Mouse (Mus musculus) embryo, embryonic 11 days (tissue): ENCODE results near the gene Prpf8.
A peak's percentile ranks its signal among the peaks of the same experiment; 100 is the strongest.

Source experiments
- DNase-seq: peaks from one replicate; pipeline ENCODE4 v3.0.0-alpha.2; 2015

Prpf8 gene

DNA sequence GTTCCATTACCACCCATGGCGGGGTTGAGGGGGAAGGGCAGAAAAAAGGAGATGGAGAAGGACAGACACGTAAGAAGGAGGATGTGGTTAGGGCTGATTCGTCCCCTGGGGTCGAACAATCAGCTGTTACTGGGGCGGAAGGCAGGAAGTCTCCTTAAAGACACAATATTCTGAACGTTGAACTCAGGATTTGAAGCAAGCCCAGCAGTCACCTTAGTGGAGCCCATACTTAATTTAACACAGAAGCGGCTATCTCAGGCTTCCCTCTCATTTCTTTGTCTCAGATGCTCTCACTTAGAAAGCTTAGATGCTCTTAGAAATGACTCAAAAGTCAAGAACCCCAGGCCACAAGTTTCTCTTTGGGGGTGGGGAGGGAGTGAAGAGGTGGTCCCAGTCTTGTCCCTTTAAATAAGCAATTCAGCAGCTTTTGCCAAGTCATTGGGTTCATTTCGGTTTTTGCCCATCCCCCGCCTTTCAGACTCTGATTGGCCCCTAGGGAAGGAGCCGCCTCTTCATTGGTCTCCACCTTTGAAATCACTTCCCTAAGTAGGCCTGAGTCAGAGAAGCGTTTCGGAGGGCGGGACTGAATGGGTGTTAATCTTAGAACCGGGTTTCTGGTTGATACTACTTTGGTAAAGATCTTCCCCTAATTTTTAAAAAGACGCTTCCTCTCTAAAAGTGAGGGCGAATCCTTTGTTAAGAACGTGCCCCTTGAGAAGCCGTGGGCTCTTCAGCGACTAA lies 26.3 kb upstream of the Prpf8 start:
- peak; percentile 94 for DNase-seq

DNA sequence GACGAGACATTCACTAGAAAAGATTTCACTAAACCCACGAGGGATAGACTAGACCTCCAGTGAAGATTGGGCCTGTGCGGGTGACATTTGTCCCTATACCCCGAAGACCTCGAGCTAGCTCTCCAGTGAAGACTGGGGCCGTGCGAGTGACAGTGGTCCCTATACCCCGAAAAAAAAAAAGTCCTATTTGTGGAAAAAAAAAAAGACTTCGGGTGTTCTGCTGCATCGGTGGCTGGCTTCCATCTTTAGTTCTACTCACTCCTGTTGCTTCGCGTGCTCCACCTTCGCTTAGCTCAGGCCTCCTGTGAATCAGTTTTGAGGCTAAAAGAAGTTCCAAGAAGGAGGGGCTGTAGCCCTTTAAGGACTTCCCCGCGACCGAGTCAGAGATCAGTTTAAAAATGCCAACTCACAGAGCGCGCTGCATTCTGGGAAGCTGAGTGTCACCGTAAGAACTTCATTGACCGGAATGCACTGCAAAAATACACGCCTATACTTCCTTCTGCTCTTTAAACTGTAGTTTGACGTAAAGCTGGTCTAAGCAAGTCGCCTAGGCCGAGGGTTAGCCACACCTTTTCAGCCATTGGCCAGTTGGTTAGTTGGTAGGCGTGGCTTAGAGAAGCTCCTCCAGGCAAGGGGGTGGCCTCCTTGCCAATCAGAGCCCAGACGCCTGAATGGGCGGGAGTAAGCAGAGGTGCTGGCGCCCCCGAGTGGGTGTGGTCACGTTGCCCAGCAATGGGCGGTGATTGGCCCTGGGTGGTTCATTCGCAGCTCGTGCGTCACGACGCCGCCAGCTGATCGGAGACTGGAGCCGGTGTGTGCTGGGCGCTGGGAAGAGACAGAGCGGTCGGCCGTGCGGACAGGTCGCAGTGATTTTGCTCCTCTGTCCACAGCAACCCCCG lies 25.5 kb upstream of the Prpf8 start, which contains the start of gene Tlcd2:
Gene Tlcd2 (plus strand): TSS at position 872 of the 899 bp plus-strand sequence.
- DNase-seq, result peak; percentile 100

DNA sequence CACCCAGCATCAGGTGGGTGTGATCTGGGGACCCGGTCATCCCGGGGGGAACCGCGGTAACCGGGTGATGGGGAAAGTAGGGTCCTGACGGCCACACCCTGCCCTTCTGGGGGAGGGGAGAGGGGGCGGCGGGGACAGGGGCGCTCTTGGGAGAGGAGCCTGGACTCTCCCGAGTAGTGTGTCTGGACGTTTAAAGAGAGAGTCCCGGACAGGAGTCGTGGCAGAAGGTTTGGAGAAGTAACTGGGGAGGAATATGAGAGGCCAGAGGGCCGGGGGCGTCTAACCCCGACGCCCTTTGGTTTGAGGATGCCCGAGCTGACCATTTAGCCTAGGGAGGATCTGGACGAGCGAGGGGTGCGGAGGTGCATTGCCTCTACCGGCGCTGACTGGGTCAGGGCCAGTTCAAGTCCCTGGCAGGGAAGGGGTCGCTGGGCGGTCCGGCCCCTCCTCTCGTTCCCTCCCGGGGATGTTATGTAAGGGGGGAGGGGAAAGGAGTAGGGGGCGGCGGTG lies 24.8 kb upstream of the Prpf8 start:
- DNase-seq, result no peak

GRCm38 (mm10) chr11:75462253-75462783 lies 24.3 kb upstream of the Prpf8 start:
- DNase-seq, result peak; percentile 30

- DNase-seq, result peak; percentile 93
Observed at GRCm38 (mm10) chr11:75462865-75463336, 23.7 kb upstream of the Prpf8 start.

GRCm38 (mm10) chr11:75463624-75464023 lies 23.0 kb upstream of the Prpf8 start:
- DNase-seq, result no peak

DNA sequence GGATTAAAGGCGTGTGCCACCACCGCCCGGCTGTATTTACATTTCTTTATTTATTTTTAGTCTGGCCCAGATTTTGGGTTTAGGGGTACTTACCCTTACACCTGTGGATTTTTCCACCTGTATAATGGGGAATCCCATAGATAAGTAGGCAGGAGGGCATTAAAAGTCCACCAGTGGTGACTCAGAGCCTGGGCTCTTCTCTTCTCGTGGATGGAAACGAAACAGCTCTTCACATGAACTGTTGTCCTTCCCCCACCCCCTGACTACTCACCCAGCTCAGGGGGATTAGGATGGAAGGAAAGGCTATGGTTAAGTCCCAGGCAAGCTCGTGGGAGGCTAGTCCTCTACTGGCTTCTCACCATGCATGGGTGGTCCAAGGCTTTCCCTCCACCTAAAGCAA lies 22.2 kb upstream of the Prpf8 start:
- DNase-seq, result no peak

DNA sequence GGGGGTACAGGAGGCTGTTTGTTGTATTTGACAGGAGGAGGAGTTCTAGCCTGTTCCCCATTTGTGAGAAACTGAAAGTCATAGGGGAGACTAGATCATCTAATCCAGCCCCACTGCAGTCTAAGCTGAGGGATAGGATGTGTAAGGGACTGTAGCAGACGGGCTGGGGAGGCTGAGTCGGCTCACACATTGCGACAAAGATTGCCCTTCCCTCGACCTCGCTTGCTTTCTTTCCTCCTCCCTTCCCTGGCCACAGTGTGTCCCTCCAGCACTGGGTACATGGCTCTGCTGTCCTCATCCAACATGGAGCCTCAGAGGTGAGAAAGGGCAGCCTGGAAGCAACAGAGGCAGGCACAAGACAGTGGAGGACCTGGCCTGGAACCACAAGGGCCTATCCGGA lies 21.6 kb upstream of the Prpf8 start:
- no peak for DNase-seq

DNA sequence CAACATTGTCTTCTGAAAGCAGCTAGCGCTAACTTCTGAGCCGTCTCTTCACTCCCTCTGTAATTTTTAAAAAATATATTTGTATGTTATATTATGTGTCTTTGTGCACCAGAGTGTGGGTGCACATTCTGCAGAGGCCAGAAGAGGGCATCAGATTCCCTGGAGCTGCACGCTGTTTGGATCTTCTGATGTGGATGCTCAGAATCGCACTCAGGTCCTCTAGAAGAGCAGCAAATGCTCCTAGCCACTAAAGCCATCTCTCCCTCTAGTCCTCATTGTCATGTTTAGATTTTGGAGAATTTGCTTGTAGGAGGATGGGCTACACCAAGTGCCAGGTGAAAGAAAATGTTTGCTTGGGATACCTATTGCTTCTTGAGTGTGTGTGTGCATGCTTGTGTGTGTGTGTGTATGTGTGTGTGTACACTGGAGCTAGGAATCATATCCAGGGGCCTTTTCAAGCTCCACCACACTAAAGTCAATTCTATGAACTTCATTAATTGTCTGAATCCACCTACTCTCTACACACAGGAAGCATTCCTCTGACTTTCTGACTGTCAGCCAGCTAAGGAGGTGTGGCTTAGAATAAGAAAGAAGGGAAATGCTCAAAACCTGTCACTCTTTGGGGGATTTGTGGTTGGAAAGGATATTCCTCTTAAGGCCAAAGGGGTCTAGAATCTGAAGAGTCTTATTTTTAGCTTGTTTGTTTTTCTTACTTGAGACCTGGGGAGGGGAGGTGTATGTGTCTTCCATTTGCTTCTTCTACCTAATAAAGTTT lies 19.7 kb upstream of the Prpf8 start:
- no peak for DNase-seq

DNA sequence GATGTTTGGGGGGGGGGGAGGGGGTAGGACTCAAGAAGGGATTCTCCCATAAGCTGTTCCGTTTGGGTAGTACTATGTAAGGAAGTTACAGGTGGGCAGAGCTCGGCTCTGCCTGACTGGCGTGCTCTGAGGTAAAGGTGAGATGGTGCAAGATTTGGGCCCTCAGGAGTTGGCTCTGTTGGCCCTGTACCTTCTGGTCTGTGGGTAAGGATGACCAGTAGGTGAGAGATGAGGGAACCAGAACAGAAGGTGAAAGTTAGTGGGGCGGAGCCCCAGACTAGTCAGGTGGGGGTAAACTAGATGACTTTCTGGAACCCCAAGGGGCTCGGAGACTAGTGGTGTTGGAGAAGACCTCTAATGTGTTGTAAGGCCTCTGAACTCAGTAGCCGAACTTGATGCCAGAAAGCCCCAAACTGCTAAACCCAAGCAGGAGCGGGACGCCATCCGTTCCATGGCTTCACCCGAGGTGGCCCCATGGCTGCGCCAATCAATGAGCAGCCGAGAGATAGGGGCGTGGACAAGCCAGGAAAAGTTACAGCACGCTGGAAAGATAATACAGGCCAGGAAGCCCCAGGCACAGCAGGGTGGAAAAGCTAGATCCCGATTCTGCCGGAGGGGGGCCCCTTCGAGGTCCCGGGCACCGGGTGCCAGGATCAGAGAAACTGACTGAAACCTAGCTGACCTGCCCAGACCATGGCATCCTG lies 19.0 kb upstream of the Prpf8 start:
- DNase-seq, result peak; percentile 73

GRCm38 (mm10) chr11:75468410-75468809 lies 18.2 kb upstream of the Prpf8 start:
- no peak for DNase-seq

GRCm38 (mm10) chr11:75469261-75469660 lies 17.4 kb upstream of the Prpf8 start:
- DNase-seq, result no peak

DNA sequence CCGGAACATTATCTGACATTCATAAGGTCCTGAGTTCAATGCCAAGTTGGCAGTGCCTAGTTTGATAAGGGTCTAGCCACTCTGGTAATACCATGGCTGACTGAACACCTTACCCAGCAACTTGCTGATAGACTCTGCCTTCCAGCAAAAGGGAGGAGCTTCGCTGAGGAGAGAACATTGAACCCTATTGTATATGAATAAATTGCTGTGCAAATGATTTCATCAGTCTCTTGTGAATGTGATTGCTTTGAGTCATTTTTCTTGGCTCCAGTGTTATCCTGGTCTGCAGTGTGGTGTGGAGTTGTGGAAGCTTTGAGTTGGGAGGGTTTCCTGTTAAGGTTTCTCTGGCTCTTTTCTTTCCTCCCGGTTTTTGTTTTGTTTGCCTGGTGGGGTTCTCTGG lies 15.9 kb upstream of the Prpf8 start:
- no peak for DNase-seq

GRCm38 (mm10) chr11:75472469-75473081 lies 14.0 kb upstream of the Prpf8 start:
- DNase-seq, result no peak

GRCm38 (mm10) chr11:75473376-75473775 lies 13.2 kb upstream of the Prpf8 start:
- DNase-seq, result peak; percentile 16

GRCm38 (mm10) chr11:75486192-75486591 lies 424 bp upstream of the Prpf8 start:
- no peak for DNase-seq

DNA sequence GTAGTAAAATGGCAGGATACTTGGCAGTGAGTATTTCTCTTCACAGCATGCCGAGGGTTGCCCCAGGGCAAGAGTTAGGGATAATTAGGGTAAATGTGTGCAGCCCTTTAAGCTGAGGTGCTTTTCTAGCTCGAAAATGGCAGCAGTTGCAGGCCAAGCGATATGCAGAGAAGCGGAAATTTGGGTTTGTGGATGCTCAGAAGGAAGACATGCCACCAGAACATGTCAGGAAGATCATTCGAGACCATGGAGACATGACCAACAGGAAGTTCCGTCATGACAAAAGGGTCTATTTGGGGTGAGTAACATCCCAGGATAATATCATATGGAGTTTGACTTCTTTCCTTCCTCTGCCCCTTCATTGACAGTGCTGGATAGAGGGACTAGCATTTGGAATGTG lies 880 bp downstream of the Prpf8 start:
- no peak for DNase-seq

DNA sequence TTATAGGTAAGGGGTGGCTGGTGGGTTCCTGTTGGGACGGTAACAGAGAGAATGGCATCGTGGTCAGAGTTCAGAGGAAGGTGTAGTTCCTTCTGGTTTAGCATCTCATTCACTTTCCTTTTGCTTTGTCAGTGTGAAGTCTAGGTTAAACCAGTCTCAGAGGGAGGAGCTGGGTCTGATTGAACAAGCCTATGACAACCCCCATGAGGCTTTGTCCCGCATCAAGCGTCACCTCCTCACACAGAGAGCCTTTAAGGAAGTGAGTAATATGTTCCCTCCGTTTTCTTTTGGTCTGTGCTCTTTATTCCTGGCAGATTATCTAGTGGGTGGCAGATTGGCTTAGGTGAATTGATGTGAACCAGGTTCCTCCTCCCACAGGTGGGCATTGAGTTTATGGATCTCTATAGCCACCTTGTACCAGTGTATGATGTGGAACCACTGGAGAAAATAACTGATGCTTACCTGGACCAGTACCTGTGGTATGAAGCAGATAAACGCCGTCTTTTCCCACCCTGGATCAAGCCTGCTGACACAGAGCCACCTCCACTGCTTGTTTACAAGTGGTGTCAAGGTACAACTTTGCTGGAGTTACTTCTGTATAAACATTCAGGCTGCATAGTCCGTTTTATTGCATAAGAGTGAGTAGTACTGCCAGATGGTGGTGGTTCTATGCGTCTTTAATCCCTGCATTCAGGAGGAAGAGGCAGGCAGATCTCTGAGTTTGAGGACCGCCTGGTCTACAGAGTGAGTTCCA lies 7.9 kb downstream of the Prpf8 start:
- DNase-seq, result no peak

- DNase-seq, result no peak
Observed at GRCm38 (mm10) chr11:75498126-75498525, 11.5 kb downstream of the Prpf8 start.

GRCm38 (mm10) chr11:75508162-75508561 lies 21.5 kb downstream of the Prpf8 start:
- DNase-seq, result no peak

- DNase-seq, result peak; percentile 14
Observed at GRCm38 (mm10) chr11:75508904-75509303, 22.3 kb downstream of the Prpf8 start.
